Mouse (Mus musculus): Measurements from ENCODE around the gene Clp1. TPM values are rescaled to one million over a fixed set of nuclear protein-coding genes. Genes with fewer than 3 reads are reported as not detected.

Gene Clp1
- total RNA-seq (2012; rRNA removed) (27.1 and 29.1 TPM in 2 replicates), polyA plus RNA-seq (2012; ENCODE audit: insufficient read depth in 1 of 2, insufficient read length in 2 of 2, low read depth in 1 of 2, low replicate concordance in 2 of 2, missing spikeins in 1 of 2) (10 to 100 TPM in 1 of 2 experiments, not detected in 1; 29.8 TPM)

DNA sequence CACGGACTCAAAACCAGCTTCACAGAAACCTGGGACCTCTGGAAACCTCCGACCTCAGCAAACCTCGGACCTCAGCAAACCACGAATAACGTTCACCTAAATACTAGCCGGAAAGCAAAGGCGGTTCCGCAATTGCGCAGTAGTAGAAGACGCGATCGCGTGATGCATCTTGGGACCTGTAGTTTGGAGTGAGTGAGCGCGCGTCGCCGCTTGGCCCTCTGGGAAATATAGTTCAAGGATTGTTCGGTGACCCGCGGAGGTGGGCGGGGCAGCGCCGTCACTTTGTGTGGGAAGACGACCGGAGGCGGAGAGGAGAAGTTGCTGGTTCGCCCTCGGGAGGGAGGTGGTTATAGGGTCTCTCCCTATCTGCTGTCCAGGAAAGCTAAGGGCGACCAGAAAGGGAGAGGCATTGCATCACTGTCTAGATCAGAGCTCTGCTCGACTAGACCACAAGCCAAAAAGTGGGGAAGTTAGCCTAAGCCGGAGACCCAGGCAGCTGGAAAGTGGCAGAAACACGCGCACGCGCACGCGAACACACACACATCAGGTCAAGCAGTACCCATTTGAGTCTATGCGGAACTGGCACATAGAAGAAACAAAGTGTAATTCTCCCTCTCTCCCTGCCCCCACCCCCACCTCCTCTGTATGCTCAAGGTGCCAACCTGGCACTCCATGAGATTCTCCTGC, at the start of gene Clp1:
Clp1 (minus strand) TSS at position 179 of the 687 bp plus-strand sequence.
- H3K9ac ChIP-seq (ENCODE audit: control insufficient read depth, low read depth, low read length, poor library complexity, severe bottlenecking) = peak within 1 kb of the TSS; percentile 88
- H3K79me2 ChIP-seq (ENCODE audit: control insufficient read depth, insufficient read depth, low read length, poor library complexity) = peaks cover 27% of the 10 kb centered on the region
- peak within 1 kb of the TSS; percentile 87 for H3K27ac ChIP-seq (ENCODE audit: control insufficient read depth, low read depth, low read length)
- peaks cover 3 to 10% of the 10 kb centered on the region in 2 experiments for H3K4me1 ChIP-seq (ENCODE audit: control insufficient read depth in 1 of 2, insufficient read depth in 2 of 2, low read length in 2 of 2)
- H3K4me3 ChIP-seq (ENCODE audit: control insufficient read depth in 1 of 2, insufficient read depth in 1 of 2, low read depth in 2 of 2, low read length in 2 of 2) = peak within 1 kb of the TSS; percentile 83 to 92
- no peaks in the 10 kb centered on the region for H3K27me3 ChIP-seq (ENCODE audit: control insufficient read depth in 1 of 2, insufficient read depth in 2 of 2, low read length in 2 of 2)
- peak; percentile 99 for DNase-seq (ENCODE audit: low read depth, low spot score)
- H3K36me3 ChIP-seq (ENCODE audit: control insufficient read depth in 1 of 2, insufficient read depth in 2 of 2, low read length in 2 of 2) = peaks cover 5 to 24% of the 10 kb centered on the region in 2 experiments; a peak in 3 of 4 replicates
- no peaks in the 10 kb centered on the region for H3K9me3 ChIP-seq (replicated peaks; ENCODE audit: insufficient read depth, low read length)
- TF ChIP-seq MYB (IDR thresholded peaks at IDR 0.05; ENCODE audit: low read depth, low read length) (peak; percentile 67), POLR2AphosphoS2 (IDR thresholded peaks at IDR 0.05; ENCODE audit: low read length) (peak; percentile 96), NELFE (IDR thresholded peaks at IDR 0.05; ENCODE audit: low read depth, low read length) (peak; percentile 93), ELF1 (IDR thresholded peaks at IDR 0.05; ENCODE audit: low read depth, low read length) (peak; percentile 100), RCOR1 (IDR thresholded peaks at IDR 0.05; ENCODE audit: low read depth, low read length) (no peak), TAL1 (IDR thresholded peaks at IDR 0.05; ENCODE audit: low read length) (no peak), ZNF384 (IDR thresholded peaks at IDR 0.05; ENCODE audit: low read depth, low read length) (no peak), HCFC1 (IDR thresholded peaks at IDR 0.05; ENCODE audit: low read depth, low read length) (peak; percentile 97), GATA1 (IDR thresholded peaks at IDR 0.05; ENCODE audit: low read depth, low read length) (no peak), ETS1 (IDR thresholded peaks at IDR 0.05; ENCODE audit: low read depth, low read length) (peak; percentile 53; the same call in 1 of the 2 replicates), MAX (IDR thresholded peaks at IDR 0.05; ENCODE audit: low read length) (0 out of 2 replicates have a peak, but pooled peaks have one; percentile 26), MEF2A (IDR thresholded peaks at IDR 0.05; ENCODE audit: extremely low read depth, insufficient replicate concordance, low read depth, low read length, poor library complexity, severe bottlenecking) (no peak), TCF12 (IDR thresholded peaks at IDR 0.05; ENCODE audit: low read depth, low read length) (peak; percentile 58; the same call in 1 of the 2 replicates), EP300 (IDR thresholded peaks at IDR 0.05; ENCODE audit: low read depth in 1 of 2, low read length in 2 of 2) (peak in 1 of 2 experiments; percentile 30; a peak in 1 of 4 replicates), BHLHE40 (IDR thresholded peaks at IDR 0.05; ENCODE audit: borderline replicate concordance, low read depth, low read length) (no peak), ZKSCAN1 (IDR thresholded peaks at IDR 0.05; ENCODE audit: low read depth, low read length) (no peak), KAT2A (conservative IDR thresholded peaks at IDR 0.05; ENCODE audit: low read depth, low read length) (peak; percentile 97), ZC3H11A (IDR thresholded peaks at IDR 0.05; ENCODE audit: low read depth, low read length) (no peak), SIN3A (IDR thresholded peaks at IDR 0.05; ENCODE audit: low read length) (peak; percentile 99), USF2 (IDR thresholded peaks at IDR 0.05; ENCODE audit: borderline replicate concordance in 1 of 2, insufficient read depth in 1 of 2, low read depth in 1 of 2, low read length in 2 of 2) (no peak), SMC3 (IDR thresholded peaks at IDR 0.05; ENCODE audit: low read depth, low read length) (no peak), CTCF (IDR thresholded peaks at IDR 0.05 in 2 of 3, conservative IDR thresholded peaks at IDR 0.05 in 1 of 3; ENCODE audit: control insufficient read depth in 1 of 3, insufficient read depth in 1 of 3, low read depth in 2 of 3, low read length in 3 of 3, poor library complexity in 1 of 3, severe bottlenecking in 1 of 3) (no peak), MAZ (IDR thresholded peaks at IDR 0.05; ENCODE audit: low read depth, low read length) (0 out of 2 replicates have a peak, but pooled peaks have one; percentile 50), ZMIZ1 (IDR thresholded peaks at IDR 0.05; ENCODE audit: low read depth, low read length) (peak; percentile 88), POLR2AphosphoS5 (IDR thresholded peaks at IDR 0.05; ENCODE audit: borderline replicate concordance, low read depth, low read length) (no peak), TBP (IDR thresholded peaks at IDR 0.05; ENCODE audit: low read depth, low read length) (peak; percentile 91), MYC (IDR thresholded peaks at IDR 0.05; ENCODE audit: low read depth, low read length) (no peak), RAD21 (IDR thresholded peaks at IDR 0.05; ENCODE audit: low read depth, low read length) (no peak), POLR2A (IDR thresholded peaks at IDR 0.05; ENCODE audit: control insufficient read depth in 1 of 2, insufficient read depth in 1 of 2, low read depth in 1 of 2, low read length in 2 of 2, poor library complexity in 1 of 2) (peak; percentile 69 to 98; a peak in 3 of 4 replicates), MXI1 (IDR thresholded peaks at IDR 0.05; ENCODE audit: low read depth, low read length) (peak; percentile 87), CHD1 (IDR thresholded peaks at IDR 0.05; ENCODE audit: low read depth, low read length) (no peak), CHD2 (IDR thresholded peaks at IDR 0.05; ENCODE audit: low read length) (peak; percentile 86), E2F4 (IDR thresholded peaks at IDR 0.05; ENCODE audit: borderline replicate concordance, low read depth, low read length) (no peak), GABPA (IDR thresholded peaks at IDR 0.05; ENCODE audit: low read depth, low read length) (no peak), UBTF (IDR thresholded peaks at IDR 0.05; ENCODE audit: borderline replicate concordance, insufficient read depth, low read depth, low read length) (no peak), MAFK (IDR thresholded peaks at IDR 0.05; ENCODE audit: borderline replicate concordance, low read depth, low read length) (no peak; the same call in 1 of the 2 replicates)
